Mouse (Mus musculus): Measurements from ENCODE around the gene Nfe2.

DNA sequence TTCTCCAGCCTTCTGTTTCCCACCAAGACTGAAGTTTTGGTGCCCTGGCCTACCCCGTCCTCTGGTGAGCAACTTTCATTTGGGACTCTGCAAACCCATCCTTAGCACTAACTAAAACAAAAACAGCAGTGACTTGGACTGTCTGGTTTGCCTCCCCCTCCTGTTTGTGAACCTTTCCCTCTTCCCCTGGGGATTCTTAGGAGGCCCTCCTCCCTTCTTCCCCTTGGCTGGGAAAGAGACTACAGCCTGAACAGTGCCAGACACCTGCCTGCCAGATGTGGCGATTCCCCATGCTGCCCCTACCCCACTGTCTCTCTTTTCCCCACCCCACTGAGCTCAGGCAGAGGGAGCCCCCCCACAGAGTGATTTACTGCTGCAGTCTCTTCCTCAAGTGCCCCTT lies 42.8 kb upstream of the Nfe2 start:
- TF ChIP-seq CTCF (conservative IDR thresholded peaks at IDR 0.05 in 1 of 2, IDR thresholded peaks at IDR 0.05 in 1 of 2; ENCODE audit: low read depth in 2 of 2, low read length in 2 of 2) (no peak), RAD21 (IDR thresholded peaks at IDR 0.05; ENCODE audit: low read depth, low read length) (no peak), NRF1 (IDR thresholded peaks at IDR 0.05; ENCODE audit: low read depth, low read length) (no peak), ZNF384 (IDR thresholded peaks at IDR 0.05; ENCODE audit: low read depth, low read length) (no peak)

Data from CH12.LX (cell line).